Mouse (Mus musculus) cortical plate, adult 2 months (tissue): Measurements from ENCODE around the gene Rad54l.

Experiments
- CTCF ChIP-seq: fragments of 200-500 bp; IDR thresholded peaks from 2 replicates; pipeline ENCODE4 v1.5.1; 2011; ENCODE audit warnings: mild to moderate bottlenecking, control low read depth, low read length; ENCODE audit not compliant: insufficient read depth; ENCODE audit errors: extremely low read depth
- POLR2A ChIP-seq: fragments of 200-500 bp; IDR thresholded peaks from 2 replicates; pipeline ENCODE4 v1.6.1; 2011; ENCODE audit warnings: mild to moderate bottlenecking, low read length, control low read depth; ENCODE audit not compliant: insufficient read depth; ENCODE audit errors: extremely low read depth

DNA sequence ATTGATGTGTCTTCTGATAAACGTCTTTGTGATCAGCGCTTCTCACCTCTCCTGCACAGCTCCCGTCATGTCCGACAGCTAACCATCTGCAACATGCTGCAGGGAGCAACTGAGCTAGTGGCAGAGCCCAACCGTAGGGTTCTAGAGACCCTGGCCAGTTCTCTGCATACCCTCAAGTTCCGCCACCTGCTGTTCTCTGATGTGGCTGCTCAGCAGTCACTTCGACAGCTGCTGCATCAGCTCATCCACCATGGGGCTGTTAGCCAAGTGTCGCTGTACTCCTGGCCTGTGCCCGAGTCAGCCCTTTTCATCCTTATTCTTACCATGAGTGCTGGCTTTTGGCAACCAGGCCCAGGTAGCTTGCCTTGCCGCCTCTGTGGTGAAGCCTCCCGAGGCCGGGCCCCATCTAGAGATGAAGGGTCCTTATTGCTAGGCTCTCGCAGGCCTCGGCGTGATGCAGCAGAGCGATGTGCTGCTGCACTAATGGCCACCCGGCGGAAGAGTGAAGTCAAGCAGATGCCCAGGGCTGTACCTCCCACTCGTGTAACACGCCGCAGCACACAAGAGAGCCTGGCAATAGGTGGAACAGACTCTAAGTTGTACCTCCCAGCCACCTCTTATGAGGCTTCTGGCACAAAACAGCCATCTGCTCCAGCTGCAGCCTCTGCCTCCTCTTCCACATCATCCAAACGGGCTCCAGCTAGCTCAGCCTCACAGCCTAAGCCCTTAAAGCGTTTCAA lies 34.8 kb downstream of the Rad54l start:
- TF ChIP-seq CTCF (no peak), POLR2A (no peak)
